Mouse (Mus musculus) frontal cortex, postnatal 25 days (tissue): Measurements from ENCODE around the gene Tes3-ps.

Source experiments
- DNase-seq, 2 experiments: peaks; one replicate each; pipeline ENCODE4 v3.0.0; 2022; ENCODE audit warnings: low spot score in 2 of 2

The Tes3-ps gene

GRCm38 (mm10) chr13:49504510-49504909, 11.4 kb downstream of the Tes3-ps start, which contains the start of gene Ecm2:
Gene Ecm2 (plus strand): TSS chr13:49504810.
- DNase-seq, result no peak

GRCm38 (mm10) chr13:49505776-49506175, 12.7 kb downstream of the Tes3-ps start:
- no peak for DNase-seq

GRCm38 (mm10) chr13:49507176-49507575, 14.1 kb downstream of the Tes3-ps start:
- DNase-seq, result no peak

DNA sequence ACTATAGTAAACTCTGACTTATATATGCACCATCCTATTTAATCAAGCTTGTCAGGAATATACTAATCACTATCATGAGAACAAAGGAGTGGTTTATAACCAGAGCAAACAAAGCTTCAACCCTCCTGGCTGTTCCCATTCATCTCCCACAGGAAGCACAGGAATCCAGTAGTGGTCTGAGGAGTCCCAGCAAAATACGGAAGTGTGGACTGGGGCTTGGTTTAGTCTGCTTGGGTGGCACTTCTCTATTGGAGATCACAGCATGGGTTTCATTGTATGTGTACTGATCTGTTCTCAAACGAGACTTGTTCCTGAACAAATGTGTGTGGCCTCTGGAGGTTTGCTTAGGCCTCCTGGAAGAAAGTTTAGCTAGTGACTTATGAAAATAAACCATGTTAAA, 25.6 kb downstream of the Tes3-ps start:
- DNase-seq, result no peak

GRCm38 (mm10) chr13:49526235-49526634, 33.1 kb downstream of the Tes3-ps start:
- DNase-seq, result no peak

DNA sequence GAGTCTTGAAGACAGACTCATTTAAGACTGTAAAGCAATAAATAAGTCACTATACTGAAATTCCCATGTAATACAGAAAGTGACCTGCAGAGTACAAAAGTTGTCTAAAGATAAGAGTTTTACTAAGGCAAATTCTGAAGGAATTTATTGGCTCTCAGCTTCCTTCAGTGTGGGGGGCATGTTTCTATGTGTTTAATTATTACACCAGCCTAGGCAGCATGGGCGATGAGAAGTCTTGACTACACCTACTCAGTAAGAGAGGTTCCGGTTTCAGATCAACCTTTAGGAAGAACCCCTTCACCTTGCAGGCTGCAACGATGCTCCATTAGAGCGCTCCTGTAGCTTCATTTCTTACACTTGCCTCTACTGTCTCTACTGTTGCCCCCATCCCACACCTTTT, 37.5 kb downstream of the Tes3-ps start:
- DNase-seq, result no peak

DNA sequence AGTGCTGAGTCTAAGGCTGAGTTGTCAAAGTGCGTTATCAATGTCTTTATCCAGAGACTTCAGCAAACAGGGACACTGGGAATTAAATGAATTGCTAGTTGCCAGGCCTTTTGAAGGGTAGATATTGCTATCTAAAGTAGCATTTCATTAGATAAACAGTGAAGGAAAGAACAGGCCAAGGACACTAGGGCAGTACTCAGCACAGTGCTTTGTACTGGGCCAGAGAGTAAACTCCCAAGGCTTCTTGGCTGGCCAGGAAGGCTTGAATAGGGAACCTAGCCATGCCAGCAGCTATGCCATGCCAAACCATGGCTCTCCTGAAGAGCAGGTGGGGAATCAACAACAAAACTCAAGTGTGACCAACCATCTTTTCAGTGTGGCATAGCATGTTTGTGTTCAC, 43.8 kb downstream of the Tes3-ps start:
- no peak for DNase-seq

GRCm38 (mm10) chr13:49538693-49539092, 45.6 kb downstream of the Tes3-ps start:
- no peak for DNase-seq

DNA sequence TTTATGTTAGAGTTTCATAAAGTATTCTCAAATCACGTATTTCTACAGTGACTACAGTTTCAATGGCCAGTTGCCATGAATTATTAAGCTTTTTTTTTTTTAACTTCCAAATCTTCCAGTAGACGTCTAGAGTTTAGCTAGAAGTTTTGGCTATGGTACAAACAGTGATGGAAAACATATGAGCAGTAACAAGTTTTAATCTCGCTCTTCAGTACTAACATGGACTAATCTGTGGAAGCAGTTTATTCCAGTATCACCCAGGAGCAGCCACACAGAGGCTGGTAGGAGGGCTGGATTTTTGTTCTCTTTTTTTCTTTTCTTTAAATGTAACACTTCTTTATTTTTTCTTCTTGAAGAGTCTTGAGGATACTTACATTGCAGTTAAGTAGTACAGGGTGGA, 51.2 kb downstream of the Tes3-ps start, which contains the start of gene Aspn:
Gene Aspn, plus strand, starts transcription at position 165 of the 400 bp plus-strand sequence.
- DNase-seq, result no peak

DNA sequence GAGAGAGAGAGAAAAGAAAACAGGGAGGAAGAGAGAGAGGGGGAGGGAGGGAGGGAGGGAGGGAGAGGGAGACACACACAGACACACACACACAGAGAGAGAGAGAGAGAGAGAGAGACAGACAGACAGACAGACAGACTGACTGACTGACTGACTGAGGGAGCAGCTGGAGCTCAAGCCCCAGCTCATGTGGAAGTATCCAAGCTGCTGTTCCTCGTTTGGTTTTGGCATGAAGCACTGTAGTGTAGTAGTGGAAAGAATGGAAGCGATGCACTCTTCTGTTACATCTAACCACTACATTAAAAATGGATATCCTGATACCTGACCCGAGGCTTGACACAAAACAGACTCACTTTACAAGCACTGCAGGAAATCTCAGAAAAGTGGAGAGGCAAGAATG, 52.5 kb downstream of the Tes3-ps start:
- DNase-seq, result no peak
